Mouse (Mus musculus): ENCODE results near the gene Tango6. TPM values are rescaled to one million over a fixed set of nuclear protein-coding genes. Genes with fewer than 3 reads are reported as not detected.

Gene Tango6
- polyA plus RNA-seq, 1 experiment from 2014 or later = 12.9 TPM

DNA sequence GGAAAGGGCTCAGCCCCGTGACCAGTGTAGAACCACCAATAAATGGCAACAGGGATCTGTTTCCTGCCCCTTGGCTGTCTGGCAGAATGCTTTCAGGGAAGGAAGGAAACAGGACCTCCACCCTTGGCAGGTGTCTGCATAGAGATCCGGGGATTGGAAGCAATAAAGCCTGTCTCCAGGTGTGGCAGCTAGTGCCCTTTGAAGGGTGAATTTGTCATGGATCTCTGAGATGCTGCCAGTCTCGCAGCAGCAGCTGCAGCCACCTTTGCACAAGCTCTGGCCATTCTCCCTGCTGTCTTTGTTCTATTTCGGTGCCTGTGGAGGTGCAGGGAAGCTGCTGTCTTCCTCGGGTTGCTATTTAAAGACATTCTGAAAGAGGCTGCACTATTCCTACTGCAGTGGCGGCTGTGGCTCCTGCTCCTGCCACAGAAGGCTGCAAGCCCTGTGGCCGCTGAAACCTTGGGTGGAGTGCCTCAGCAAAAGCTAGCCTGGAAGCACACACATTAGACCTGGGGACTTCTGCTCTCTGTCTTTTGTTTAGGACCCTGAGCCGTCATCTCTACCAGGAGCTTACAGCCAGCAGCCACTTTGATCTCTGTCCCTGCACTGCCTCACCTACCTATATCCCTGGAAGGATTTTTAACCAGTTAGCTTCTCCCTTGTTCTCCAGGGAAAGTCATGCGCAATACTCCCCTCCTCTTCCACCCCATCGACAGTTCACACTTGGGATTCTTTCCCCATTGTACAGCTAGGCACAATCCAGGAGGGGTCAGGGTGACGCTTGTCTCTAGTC, 156.5 kb downstream of the Tango6 start:
- Histone ChIP-seq H3K4me1 (replicated peaks) (peaks cover 14% of the 10 kb centered on the region), H3K27ac (peak overlapping the region; percentile 67; the same call in 1 of the 2 replicates), H3K4me3 (no peak overlapping the region), H3K36me3 (peaks cover 8% of the 10 kb centered on the region; the same call in 1 of the 2 replicates), H3K9me3 (no peaks in the 10 kb centered on the region), H3K27me3 (ENCODE audit: insufficient read depth, poor library complexity, severe bottlenecking) (no peaks in the 10 kb centered on the region)
- no peak for DNase-seq (ENCODE audit: low spot score)
- 46% methylated on average over 11 of the region's 11 CpGs for WGBS

GRCm38 (mm10) chr8:106850034-106850433, 167.2 kb downstream of the Tango6 start:
- no peaks in the 10 kb centered on the region for H3K9me3 ChIP-seq
- no peak overlapping the region for H3K4me3 ChIP-seq
- H3K27me3 ChIP-seq (ENCODE audit: insufficient read depth, poor library complexity, severe bottlenecking) = no peaks in the 10 kb centered on the region
- WGBS = 89% methylated on average over 10 of the region's 10 CpGs
- H3K36me3 ChIP-seq = peaks cover 14% of the 10 kb centered on the region; the same call in 1 of the 2 replicates
- H3K4me1 ChIP-seq (replicated peaks) = peaks cover 10% of the 10 kb centered on the region
- no peak for DNase-seq (ENCODE audit: low spot score)
- no peak overlapping the region for H3K27ac ChIP-seq

DNA sequence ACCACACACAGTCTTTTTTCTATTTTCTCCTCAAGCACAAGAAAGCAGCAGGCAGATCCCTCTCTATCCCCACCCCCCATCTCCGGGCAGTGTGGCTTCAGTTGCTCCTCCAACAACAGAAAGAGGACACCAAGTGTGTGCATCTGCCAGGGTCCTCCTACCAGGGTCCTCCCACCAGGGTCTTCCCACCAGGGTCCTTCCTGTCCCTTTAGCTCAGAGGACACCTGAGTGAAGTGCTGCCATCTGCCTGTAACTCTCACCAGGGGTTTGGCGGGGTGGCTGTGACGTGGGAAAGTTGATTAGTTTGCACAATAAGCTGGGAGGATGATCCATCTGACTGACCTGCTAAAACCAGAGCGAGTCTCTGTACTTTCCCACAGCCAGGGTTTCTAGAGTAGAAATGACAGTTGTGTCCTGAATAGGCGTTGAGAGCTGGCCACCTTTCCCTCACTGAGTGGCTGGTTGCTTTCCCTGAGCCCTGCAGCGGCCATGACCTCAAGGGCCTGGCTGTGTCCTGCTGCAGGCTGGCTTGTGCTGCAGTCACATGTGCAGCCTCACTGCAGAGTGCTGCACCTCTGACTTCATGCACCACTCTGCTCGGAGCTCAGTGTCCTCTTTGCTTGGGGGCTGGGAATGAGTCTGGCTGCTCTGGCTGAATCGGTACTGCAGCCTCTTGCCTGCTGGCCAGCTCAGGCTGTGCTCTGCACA, 171.8 kb downstream of the Tango6 start:
- H3K9me3 ChIP-seq = no peaks in the 10 kb centered on the region
- DNase-seq (ENCODE audit: low spot score) = no peak
- H3K27ac ChIP-seq = peak overlapping the region; percentile 40; the same call in 1 of the 2 replicates
- H3K4me3 ChIP-seq = no peak overlapping the region
- peaks cover 14% of the 10 kb centered on the region; the same call in 1 of the 2 replicates for H3K36me3 ChIP-seq
- 45% methylated on average over 8 of the region's 8 CpGs for WGBS
- peaks cover 11% of the 10 kb centered on the region for H3K4me1 ChIP-seq (replicated peaks)
- H3K27me3 ChIP-seq (ENCODE audit: insufficient read depth, poor library complexity, severe bottlenecking) = no peaks in the 10 kb centered on the region

GRCm38 (mm10) chr8:106855242-106855562, 172.3 kb downstream of the Tango6 start:
- 74% methylated on average over 3 of the region's 3 CpGs for WGBS
- Histone ChIP-seq H3K4me3 (no peak overlapping the region), H3K4me1 (replicated peaks) (peaks cover 11% of the 10 kb centered on the region), H3K27ac (peak overlapping the region; percentile 40; the same call in 1 of the 2 replicates), H3K27me3 (ENCODE audit: insufficient read depth, poor library complexity, severe bottlenecking) (no peaks in the 10 kb centered on the region), H3K9me3 (no peaks in the 10 kb centered on the region), H3K36me3 (peaks cover 13% of the 10 kb centered on the region; the same call in 1 of the 2 replicates)
- DNase-seq (ENCODE audit: low spot score) = no peak

- Histone ChIP-seq H3K27ac (no peak overlapping the region), H3K4me1 (replicated peaks) (no peaks in the 10 kb centered on the region), H3K27me3 (ENCODE audit: insufficient read depth, poor library complexity, severe bottlenecking) (peaks cover 9% of the 10 kb centered on the region), H3K36me3 (no peaks in the 10 kb centered on the region), H3K9me3 (no peaks in the 10 kb centered on the region), H3K4me3 (no peak overlapping the region)
- no peak for DNase-seq (ENCODE audit: low spot score)
- WGBS = 89% methylated on average over 10 of the region's 10 CpGs
Measured at GRCm38 (mm10) chr8:106862845-106863244, 180.0 kb downstream of the Tango6 start.

DNA sequence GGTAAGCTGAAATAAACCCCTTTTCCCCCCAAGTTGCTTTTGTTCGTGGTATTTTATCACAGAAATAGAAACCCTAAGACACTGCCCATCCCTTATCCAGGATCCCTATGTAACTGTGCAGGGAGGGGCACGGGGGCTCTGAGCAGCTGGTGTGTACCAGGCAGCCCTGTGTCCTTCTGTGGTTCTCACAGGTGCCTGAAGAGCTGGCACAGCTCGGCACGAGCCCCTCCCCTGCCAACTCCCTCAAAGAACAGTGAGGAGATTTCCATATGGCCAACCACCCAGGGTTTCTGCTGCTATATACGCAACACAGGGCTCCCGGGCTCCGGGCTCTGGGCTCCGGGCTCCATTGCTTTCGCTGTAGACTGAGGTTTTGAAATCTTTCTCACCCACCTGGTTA, 182.5 kb downstream of the Tango6 start:
- no peaks in the 10 kb centered on the region for H3K9me3 ChIP-seq
- DNase-seq (ENCODE audit: low spot score) = no peak
- H3K27ac ChIP-seq = no peak overlapping the region
- H3K4me3 ChIP-seq = no peak overlapping the region
- peaks cover 35% of the 10 kb centered on the region for H3K27me3 ChIP-seq (ENCODE audit: insufficient read depth, poor library complexity, severe bottlenecking)
- peaks cover 11% of the 10 kb centered on the region for H3K4me1 ChIP-seq (replicated peaks)
- 79% methylated on average over 9 of the region's 9 CpGs for WGBS
- H3K36me3 ChIP-seq = no peaks in the 10 kb centered on the region

GRCm38 (mm10) chr8:106870051-106870450, 187.2 kb downstream of the Tango6 start, which contains the start of gene Has3:
Gene Has3, plus strand, starts transcription at chr8:106870242.
- 2% methylated on average over 18 of the region's 18 CpGs for WGBS
- H3K36me3 ChIP-seq = peaks cover 14% of the 10 kb centered on the region
- peak; percentile 32 for DNase-seq (ENCODE audit: low spot score)
- peaks cover 76% of the 10 kb centered on the region for H3K27me3 ChIP-seq (ENCODE audit: insufficient read depth, poor library complexity, severe bottlenecking)
- H3K27ac ChIP-seq = peak within 1 kb of the TSS; percentile 79
- H3K4me3 ChIP-seq = peak within 1 kb of the TSS; percentile 65
- H3K9me3 ChIP-seq = no peaks in the 10 kb centered on the region
- peaks cover 39% of the 10 kb centered on the region for H3K4me1 ChIP-seq (replicated peaks)

- Histone ChIP-seq H3K36me3 (peaks cover 21% of the 10 kb centered on the region), H3K9me3 (no peaks in the 10 kb centered on the region), H3K27me3 (ENCODE audit: insufficient read depth, poor library complexity, severe bottlenecking) (peaks cover 76% of the 10 kb centered on the region), H3K4me3 (peak overlapping the region; percentile 65), H3K27ac (peak overlapping the region; percentile 79), H3K4me1 (replicated peaks) (peaks cover 39% of the 10 kb centered on the region)
- under 1% methylated on average over 63 of the region's 63 CpGs for WGBS
- peak; percentile 69 for DNase-seq (ENCODE audit: low spot score)
Measured at GRCm38 (mm10) chr8:106870537-106871327, 187.9 kb downstream of the Tango6 start.

- peak overlapping the region; percentile 79 for H3K27ac ChIP-seq
- no peaks in the 10 kb centered on the region for H3K9me3 ChIP-seq
- DNase-seq (ENCODE audit: low spot score) = peak; percentile 30
- H3K4me1 ChIP-seq (replicated peaks) = peaks cover 39% of the 10 kb centered on the region
- peak overlapping the region; percentile 65 for H3K4me3 ChIP-seq
- peaks cover 76% of the 10 kb centered on the region for H3K27me3 ChIP-seq (ENCODE audit: insufficient read depth, poor library complexity, severe bottlenecking)
- H3K36me3 ChIP-seq = peaks cover 28% of the 10 kb centered on the region
- WGBS = under 1% methylated on average over 15 of the region's 15 CpGs
Measured at GRCm38 (mm10) chr8:106871328-106871926, 188.6 kb downstream of the Tango6 start.

- under 1% methylated on average over 22 of the region's 22 CpGs for WGBS
- Histone ChIP-seq H3K9me3 (no peaks in the 10 kb centered on the region), H3K27me3 (ENCODE audit: insufficient read depth, poor library complexity, severe bottlenecking) (peaks cover 72% of the 10 kb centered on the region), H3K36me3 (peaks cover 33% of the 10 kb centered on the region), H3K27ac (peak overlapping the region; percentile 79; the same call in 1 of the 2 replicates), H3K4me3 (peak overlapping the region; percentile 65), H3K4me1 (replicated peaks) (peaks cover 39% of the 10 kb centered on the region)
- peak; percentile 71 for DNase-seq (ENCODE audit: low spot score)
Measured at GRCm38 (mm10) chr8:106871931-106872371, 189.1 kb downstream of the Tango6 start.

- Histone ChIP-seq H3K36me3 (peaks cover 39% of the 10 kb centered on the region), H3K27me3 (ENCODE audit: insufficient read depth, poor library complexity, severe bottlenecking) (peaks cover 67% of the 10 kb centered on the region), H3K4me1 (replicated peaks) (peaks cover 39% of the 10 kb centered on the region), H3K27ac (no peak overlapping the region), H3K9me3 (no peaks in the 10 kb centered on the region), H3K4me3 (peak overlapping the region; percentile 65)
- no peak for DNase-seq (ENCODE audit: low spot score)
- WGBS = 6% methylated on average over 8 of the region's 8 CpGs
Measured at GRCm38 (mm10) chr8:106872454-106873034, 189.7 kb downstream of the Tango6 start.
